Mouse (Mus musculus): ENCODE measurements at regions not wholly inside any gene's neighbourhood (a gene's known extent, or its start where the extent isn't known, plus 50 kb on each side); places are given as distances from the start of the nearest gene placed in this dataset. TPM values are rescaled to one million over a fixed set of nuclear protein-coding genes. Genes with fewer than 3 reads are reported as not detected.
A peak's percentile ranks its signal among the peaks of the same experiment; 100 is the strongest.
"Not testable (repeated sequence)": the region's sequence is repeated elsewhere in the genome, so short reads cannot be mapped to it uniquely, and the experiment has no call there.

DNA sequence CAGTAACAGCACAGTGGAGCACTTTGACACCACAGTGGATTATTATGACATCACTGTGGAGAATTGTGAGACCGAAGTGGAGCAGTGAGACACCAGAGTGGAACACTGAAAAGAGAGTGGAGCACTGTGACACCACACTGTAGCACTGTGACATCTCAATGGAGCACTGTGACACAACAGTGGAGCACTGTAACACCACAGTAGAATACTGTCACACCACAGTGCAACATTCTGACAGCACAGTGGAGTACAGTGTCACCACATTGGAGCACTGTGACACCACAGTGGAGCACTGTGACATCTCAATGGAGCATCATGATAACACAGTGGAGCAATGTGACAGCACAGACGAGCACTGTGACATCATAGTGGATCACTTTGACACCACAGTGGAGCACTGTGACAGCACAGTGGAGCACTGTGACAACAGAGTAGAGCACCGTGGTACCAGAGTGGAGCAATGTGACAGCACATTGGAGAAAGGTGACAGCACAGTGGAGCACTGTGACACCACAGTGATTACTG lies 83.0 kb upstream of the Vmn1r2 start:
- TF ChIP-seq CTCF (IDR thresholded peaks at IDR 0.05; ENCODE audit: low read depth) = no peak
- H3K9me3 ChIP-seq (replicated peaks; ENCODE audit: low read length) = peaks cover 32% of the 10 kb centered on the region
- H3K36me3 ChIP-seq (ENCODE audit: insufficient read depth, low read length) = no peaks in the 10 kb centered on the region
- no peak overlapping the region for H3K4me2 ChIP-seq (ENCODE audit: low read length)
- 68% methylated on average over 3 of the region's 3 CpGs for whole genome bisulfite sequencing
- no peaks in the 10 kb centered on the region for H3K27me3 ChIP-seq (ENCODE audit: insufficient read depth, low read length)
- no peaks in the 10 kb centered on the region for H3K4me1 ChIP-seq (replicated peaks; ENCODE audit: insufficient read depth, low read length)
- ATAC-seq (replicated peaks; ENCODE audit: low FRiP score, low read depth) (peak; percentile 11; the same call in 1 of the 2 replicates), DNase-seq (ENCODE audit: low spot score) (no peak)
- no peak overlapping the region for H3K4me3 ChIP-seq (replicated peaks; ENCODE audit: low read depth, low read length)
- H3K27ac ChIP-seq = no peak overlapping the region
- H3K9ac ChIP-seq (ENCODE audit: low read depth, low read length) = no peak overlapping the region

DNA sequence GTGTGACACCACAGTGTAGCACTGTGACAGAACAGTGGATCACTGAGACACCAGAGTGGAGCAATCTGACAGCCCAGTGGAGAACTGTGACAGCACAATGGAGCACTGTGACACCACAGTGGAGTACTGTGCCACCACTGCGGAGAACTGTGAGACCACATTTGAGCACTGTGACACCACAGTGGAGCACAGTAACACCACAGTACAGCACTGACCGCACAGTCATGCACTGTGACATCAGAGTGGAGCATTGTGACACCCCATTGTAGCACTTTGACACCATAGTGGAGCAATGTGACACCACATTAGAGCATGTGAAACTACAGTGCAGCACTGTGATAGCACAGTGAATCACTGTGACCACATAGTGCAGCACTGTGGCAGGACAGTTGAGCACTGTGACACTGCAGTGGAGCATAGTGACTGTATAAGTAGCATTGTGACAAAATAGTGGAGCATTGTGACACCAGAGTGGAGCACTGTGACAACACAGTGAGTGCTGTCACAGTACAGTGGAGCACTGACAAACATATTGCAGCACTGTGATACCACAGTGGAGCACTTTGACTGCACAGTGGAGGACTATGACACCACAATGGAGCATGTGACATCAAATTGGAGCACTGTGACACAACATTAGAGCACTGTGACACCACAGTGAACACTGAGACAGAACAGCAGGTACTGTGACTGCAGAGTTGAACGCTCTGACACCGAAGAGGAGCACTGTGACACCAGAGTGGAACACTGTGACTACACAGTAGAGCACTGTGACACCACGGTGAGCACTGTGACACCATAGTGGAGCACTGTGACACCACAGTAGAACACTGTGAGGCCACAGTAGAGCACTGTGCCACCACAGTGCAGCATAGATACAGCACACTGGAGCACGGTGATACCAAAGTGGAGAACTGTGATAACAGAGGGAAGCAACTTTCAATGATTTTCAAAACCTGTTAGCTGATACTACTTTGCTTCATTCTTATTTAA lies 81.4 kb upstream of the Vmn1r2 start:
- Histone ChIP-seq H3K9ac (ENCODE audit: low read depth, low read length) (no peak overlapping the region), H3K4me1 (replicated peaks; ENCODE audit: insufficient read depth, low read length) (no peaks in the 10 kb centered on the region), H3K36me3 (ENCODE audit: insufficient read depth, low read length) (no peaks in the 10 kb centered on the region), H3K4me3 (replicated peaks; ENCODE audit: low read depth, low read length) (no peak overlapping the region), H3K9me3 (replicated peaks; ENCODE audit: low read length) (peaks cover 37% of the 10 kb centered on the region), H3K27ac (no peak overlapping the region), H3K4me2 (ENCODE audit: low read length) (no peak overlapping the region), H3K27me3 (ENCODE audit: insufficient read depth, low read length) (no peaks in the 10 kb centered on the region)
- WGBS = 65% methylated on average over 6 of the region's 6 CpGs
- DNase-seq (ENCODE audit: low spot score) = no peak
- TF ChIP-seq CTCF (IDR thresholded peaks at IDR 0.05; ENCODE audit: low read depth) = no peak
- ATAC-seq (replicated peaks; ENCODE audit: low FRiP score, low read depth) = 0 out of 2 replicates have a peak, but pooled peaks have one; percentile 1

DNA sequence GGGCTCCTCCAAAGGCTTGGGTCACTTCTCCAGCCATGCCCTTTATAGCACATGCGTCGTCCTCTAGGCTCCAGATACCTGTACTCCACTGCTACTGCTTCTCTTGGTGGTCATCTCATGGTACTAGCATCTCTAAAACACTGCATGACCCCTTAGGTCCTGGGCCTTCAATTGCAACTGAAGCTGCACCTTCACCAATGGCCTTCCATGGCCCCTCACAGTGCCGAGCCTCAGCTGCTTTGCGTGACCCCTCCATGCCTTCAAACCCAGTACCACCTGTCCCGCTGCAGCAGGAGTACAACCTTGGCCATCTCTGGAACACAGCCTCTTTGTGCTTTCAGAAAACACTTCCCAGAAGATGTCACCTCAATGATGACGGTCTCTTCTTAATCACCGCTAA lies 79.5 kb upstream of the Vmn1r2 start:
- H3K27me3 ChIP-seq (ENCODE audit: insufficient read depth, low read length); H3K27ac ChIP-seq; H3K4me2 ChIP-seq (ENCODE audit: low read length); H3K4me1 ChIP-seq (replicated peaks; ENCODE audit: insufficient read depth, low read length); H3K9ac ChIP-seq (ENCODE audit: low read depth, low read length); H3K36me3 ChIP-seq (ENCODE audit: insufficient read depth, low read length); ATAC-seq (replicated peaks; ENCODE audit: low FRiP score, low read depth); DNase-seq (ENCODE audit: low spot score); H3K4me3 ChIP-seq (replicated peaks; ENCODE audit: low read depth, low read length): not testable (repeated sequence)
- H3K9me3 ChIP-seq (replicated peaks; ENCODE audit: low read length) = peaks cover 36% of the 10 kb centered on the region
- WGBS = 78% methylated on average over 7 of the region's 7 CpGs

DNA sequence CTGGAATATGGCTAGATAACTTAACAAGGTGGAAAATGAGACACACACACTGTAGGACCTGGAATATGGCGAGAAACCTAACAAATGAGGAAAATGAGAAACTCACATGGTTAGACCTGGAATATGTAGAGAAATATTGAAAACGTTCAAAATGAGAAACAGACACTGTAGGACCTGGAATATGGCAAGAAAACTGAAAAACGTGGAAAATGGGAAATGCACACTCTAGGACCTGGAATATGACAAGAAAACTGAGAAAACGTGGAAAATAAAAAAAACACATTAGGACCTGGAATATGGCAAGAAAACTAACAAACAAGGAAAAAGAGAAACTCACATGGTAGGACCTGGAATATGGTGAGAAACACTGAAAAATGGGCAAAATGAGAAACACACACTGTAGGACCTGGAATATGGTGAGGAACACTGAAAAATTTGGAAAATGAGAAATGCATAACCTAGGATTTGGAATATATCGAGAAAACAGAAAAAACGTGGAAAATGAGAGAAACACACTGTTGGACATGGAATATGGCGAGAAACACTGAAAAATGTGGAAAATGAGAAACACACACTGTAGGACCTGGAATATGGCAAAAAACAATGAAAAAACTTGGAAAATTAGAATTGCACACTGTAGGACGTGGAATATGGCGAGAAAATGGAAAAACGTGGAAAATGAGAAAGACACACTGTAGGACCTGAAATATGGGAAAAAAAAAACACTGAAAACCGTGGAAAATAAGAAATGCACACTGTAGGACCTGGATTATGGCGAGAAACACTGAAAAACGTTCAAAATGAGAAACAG lies 77.3 kb upstream of the Vmn1r2 start:
- Histone ChIP-seq H3K9ac (ENCODE audit: low read depth, low read length) (no peak overlapping the region), H3K36me3 (ENCODE audit: insufficient read depth, low read length) (no peaks in the 10 kb centered on the region), H3K9me3 (replicated peaks; ENCODE audit: low read length) (peaks cover 30% of the 10 kb centered on the region), H3K4me1 (replicated peaks; ENCODE audit: insufficient read depth, low read length) (no peaks in the 10 kb centered on the region), H3K27ac (no peak overlapping the region), H3K27me3 (ENCODE audit: insufficient read depth, low read length) (no peaks in the 10 kb centered on the region), H3K4me2 (ENCODE audit: low read length) (no peak overlapping the region), H3K4me3 (replicated peaks; ENCODE audit: low read depth, low read length) (no peak overlapping the region)
- 68% methylated on average over 13 of the region's 13 CpGs for WGBS
- DNase-seq (ENCODE audit: low spot score) = no peak
- no peak for TF ChIP-seq CTCF (IDR thresholded peaks at IDR 0.05; ENCODE audit: low read depth)
- 0 out of 2 replicates have a peak, but pooled peaks have one; percentile 30 for ATAC-seq (replicated peaks; ENCODE audit: low FRiP score, low read depth)

DNA sequence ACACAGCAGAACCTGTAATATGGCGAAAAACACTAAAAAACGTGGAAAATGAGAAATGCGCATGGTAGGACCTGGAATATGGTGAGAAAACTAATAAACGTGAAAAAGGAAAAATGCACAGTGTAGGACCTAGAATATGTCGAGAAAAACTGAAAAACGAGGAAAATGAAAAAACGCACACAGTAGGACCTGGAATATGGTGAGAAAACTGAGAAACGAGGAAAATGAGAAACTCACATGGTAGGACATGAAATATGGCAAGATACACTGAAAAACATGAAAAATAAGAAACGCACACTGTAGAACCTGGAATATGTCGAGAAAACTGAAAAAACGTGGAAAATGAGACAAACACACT lies 76.8 kb upstream of the Vmn1r2 start:
- H3K4me2 ChIP-seq (ENCODE audit: low read length) = no peak overlapping the region
- peak; percentile 47; the same call in 1 of the 2 replicates for ATAC-seq (replicated peaks; ENCODE audit: low FRiP score, low read depth)
- H3K36me3 ChIP-seq (ENCODE audit: insufficient read depth, low read length) = no peaks in the 10 kb centered on the region
- no peak overlapping the region for H3K4me3 ChIP-seq (replicated peaks; ENCODE audit: low read depth, low read length)
- H3K27ac ChIP-seq = no peak overlapping the region
- no peaks in the 10 kb centered on the region for H3K4me1 ChIP-seq (replicated peaks; ENCODE audit: insufficient read depth, low read length)
- no peaks in the 10 kb centered on the region for H3K27me3 ChIP-seq (ENCODE audit: insufficient read depth, low read length)
- DNase-seq (ENCODE audit: low spot score) = no peak
- H3K9me3 ChIP-seq (replicated peaks; ENCODE audit: low read length) = peaks cover 29% of the 10 kb centered on the region
- WGBS = 84% methylated on average over 11 of the region's 11 CpGs
- H3K9ac ChIP-seq (ENCODE audit: low read depth, low read length) = no peak overlapping the region
- no peak for TF ChIP-seq CTCF (IDR thresholded peaks at IDR 0.05; ENCODE audit: low read depth)

DNA sequence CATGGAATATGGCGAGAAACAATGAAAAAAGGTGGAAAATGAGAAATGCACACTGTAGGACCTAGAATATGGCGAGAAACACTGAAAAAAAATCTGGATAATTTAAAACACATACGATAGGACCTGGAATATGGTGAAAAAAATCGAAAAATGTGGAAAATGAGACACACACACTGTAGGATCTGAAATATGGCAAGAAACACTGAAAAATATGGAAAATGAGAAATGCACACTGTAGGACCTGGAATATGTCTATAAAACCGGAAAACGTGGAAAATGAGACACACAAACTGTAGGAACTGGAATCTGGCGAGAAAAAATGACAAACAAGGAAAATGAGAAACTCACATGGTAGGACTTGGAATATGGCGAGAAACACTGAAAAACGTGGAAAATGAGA lies 76.4 kb upstream of the Vmn1r2 start:
- Histone ChIP-seq H3K27me3 (ENCODE audit: insufficient read depth, low read length) (no peaks in the 10 kb centered on the region), H3K27ac (no peak overlapping the region), H3K4me2 (ENCODE audit: low read length) (no peak overlapping the region), H3K36me3 (ENCODE audit: insufficient read depth, low read length) (no peaks in the 10 kb centered on the region), H3K4me3 (replicated peaks; ENCODE audit: low read depth, low read length) (no peak overlapping the region), H3K9me3 (replicated peaks; ENCODE audit: low read length) (peaks cover 25% of the 10 kb centered on the region), H3K4me1 (replicated peaks; ENCODE audit: insufficient read depth, low read length) (no peaks in the 10 kb centered on the region), H3K9ac (ENCODE audit: low read depth, low read length) (no peak overlapping the region)
- ATAC-seq (replicated peaks; ENCODE audit: low FRiP score, low read depth) (peak; percentile 65), DNase-seq (ENCODE audit: low spot score) (no peak)
- WGBS = 80% methylated on average over 9 of the region's 9 CpGs
- TF ChIP-seq CTCF (IDR thresholded peaks at IDR 0.05; ENCODE audit: low read depth) = no peak

Small RNAs in the stretch of these regions (microRNA-seq; reads per million reads assigned to microRNA genes)
- gene Gm27878 = not detected
